Mouse (Mus musculus) E14TG2a.4 (cell line): ENCODE results near the gene Myrf.

Source experiments
- H3K27me3 ChIP-seq: 2 replicates; pipeline ENCODE4 v1.6.1; 2014; ENCODE audit warnings: low read length, control low read depth; ENCODE audit not compliant: insufficient read depth
- H3K36me3 ChIP-seq: 2 replicates; pipeline ENCODE4 v1.6.1; 2014; ENCODE audit warnings: low read length, control low read depth; ENCODE audit not compliant: insufficient read depth
- H3K4me1 ChIP-seq: replicated peaks from 2 replicates; pipeline ENCODE4 v1.6.1; 2014; ENCODE audit warnings: low read depth, low read length, control low read depth
- H3K4me3 ChIP-seq: replicated peaks from 2 replicates; pipeline ENCODE4 v1.5.1; 2014; ENCODE audit warnings: mild to moderate bottlenecking, low read length
- H3K9me3 ChIP-seq: 2 replicates; pipeline ENCODE4 v1.6.1; 2014; ENCODE audit warnings: low read length, control low read depth
- CTCF ChIP-seq: conservative IDR thresholded peaks from 2 replicates; pipeline ENCODE4 v1.5.1; 2014; ENCODE audit warnings: low read length
- NANOG ChIP-seq: IDR thresholded peaks from 2 replicates; pipeline ENCODE4 v1.6.1; 2014; ENCODE audit warnings: borderline replicate concordance, low read length, mixed read lengths
- POU5F1 ChIP-seq: IDR thresholded peaks from 2 replicates; pipeline ENCODE4 v1.6.1; 2014; ENCODE audit warnings: low read length, borderline replicate concordance

Myrf gene

DNA sequence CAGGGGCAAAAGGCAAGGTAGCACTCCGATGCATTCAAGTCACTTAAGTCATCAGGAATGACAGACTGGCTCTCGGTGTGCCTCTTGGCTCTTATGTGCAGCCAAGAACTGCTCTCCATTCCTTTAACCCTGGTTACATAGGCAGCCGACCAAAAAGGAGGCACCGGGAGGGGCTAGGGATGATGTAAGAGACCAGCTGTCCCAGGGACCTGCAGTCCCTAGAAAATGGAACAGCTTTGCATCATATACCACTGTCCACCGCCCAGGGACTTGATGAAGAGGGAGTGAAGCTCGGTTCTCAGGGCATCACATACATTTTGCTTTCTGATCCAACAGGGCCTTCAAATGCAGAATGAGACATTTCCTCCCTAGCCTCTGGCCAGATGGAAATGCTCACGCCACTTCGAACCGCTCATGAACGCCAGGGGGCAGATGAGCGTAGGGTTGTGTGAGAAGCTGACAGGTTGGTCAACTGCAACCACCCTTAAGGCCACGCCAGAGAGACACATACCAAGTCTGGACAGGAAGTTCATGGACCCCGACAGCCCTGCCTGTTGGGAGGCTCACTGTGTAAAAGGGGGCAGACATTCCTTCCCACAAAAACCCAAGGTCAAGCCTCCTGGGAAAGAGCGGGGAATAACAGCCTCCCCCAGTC is 25.8 kb upstream of the Myrf start:
- TF ChIP-seq CTCF (peak; percentile 73), NANOG (no peak)
- peak overlapping the region; percentile 62 for H3K4me3 ChIP-seq
- H3K36me3 ChIP-seq, result no peaks in the 10 kb centered on the region
- H3K9me3 ChIP-seq, result no peaks in the 10 kb centered on the region
- peaks cover 35% of the 10 kb centered on the region for H3K27me3 ChIP-seq
- peaks cover 91% of the 10 kb centered on the region for H3K4me1 ChIP-seq

DNA sequence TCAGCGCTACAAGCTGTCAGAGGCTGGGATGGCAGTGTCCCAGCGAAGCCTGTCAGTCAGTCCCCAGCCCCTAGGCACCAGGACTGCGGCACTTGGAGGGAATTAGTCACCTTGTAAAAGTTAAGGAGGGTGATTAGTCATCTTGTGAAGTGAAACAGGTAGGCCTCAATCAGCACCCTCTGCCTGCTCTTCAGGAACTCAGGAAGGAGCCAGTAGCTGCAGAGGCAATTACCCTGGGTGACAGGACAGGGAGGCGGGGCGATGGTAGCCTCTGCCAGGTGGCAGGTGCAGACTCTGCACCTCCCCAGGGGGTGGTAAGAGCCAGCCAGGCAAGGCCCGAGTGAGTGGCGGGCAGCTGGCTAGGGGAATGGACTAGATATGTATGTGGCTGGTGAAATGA is 20.8 kb upstream of the Myrf start:
- Histone ChIP-seq H3K36me3 (no peaks in the 10 kb centered on the region), H3K27me3 (peaks cover 46% of the 10 kb centered on the region), H3K4me3 (no peak overlapping the region), H3K9me3 (no peaks in the 10 kb centered on the region), H3K4me1 (peaks cover 55% of the 10 kb centered on the region)
- no peak for TF ChIP-seq NANOG
- no peak for TF ChIP-seq POU5F1
- TF ChIP-seq CTCF, result no peak

DNA sequence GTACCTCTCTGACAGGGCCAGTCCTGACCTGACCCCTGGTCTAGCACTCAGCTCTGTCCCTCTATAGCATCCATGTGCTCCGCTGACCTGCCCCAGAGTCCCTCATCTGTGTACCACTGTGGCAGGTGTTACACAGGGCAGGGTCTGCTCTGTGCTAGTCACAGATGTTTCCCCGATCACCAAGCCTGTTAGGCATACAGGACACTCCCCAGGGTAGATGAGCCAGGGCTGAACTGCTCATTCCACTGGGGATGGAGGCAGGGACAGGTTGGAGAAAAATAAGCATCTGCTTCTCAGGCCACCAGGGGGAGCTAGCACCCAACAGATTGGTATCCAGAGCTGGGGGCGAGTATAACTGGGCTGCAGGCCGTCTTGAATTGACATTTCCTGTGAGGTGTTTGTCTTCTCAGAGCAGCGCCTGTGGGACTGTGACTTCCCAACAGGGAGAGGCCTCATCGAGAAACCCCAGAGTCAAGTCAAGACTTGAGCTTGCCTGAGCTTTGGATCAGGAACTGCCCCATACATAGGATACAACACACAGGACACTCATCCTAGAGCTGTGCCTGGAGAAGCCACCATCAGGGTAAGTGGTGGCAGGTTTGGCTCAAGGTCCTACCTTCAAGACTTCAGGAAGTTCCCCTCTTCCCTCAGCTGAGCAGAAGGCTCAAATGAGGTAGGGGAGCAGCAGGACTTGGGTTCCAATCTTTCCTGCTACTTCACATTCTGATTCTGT is 17.9 kb upstream of the Myrf start:
- H3K9me3 ChIP-seq, result no peaks in the 10 kb centered on the region
- H3K27me3 ChIP-seq, result peaks cover 36% of the 10 kb centered on the region
- H3K4me1 ChIP-seq, result peaks cover 30% of the 10 kb centered on the region
- TF ChIP-seq CTCF (peak; percentile 86), NANOG (no peak), POU5F1 (no peak)
- H3K36me3 ChIP-seq, result no peaks in the 10 kb centered on the region
- H3K4me3 ChIP-seq, result no peak overlapping the region; the same call in 1 of the 2 replicates

DNA sequence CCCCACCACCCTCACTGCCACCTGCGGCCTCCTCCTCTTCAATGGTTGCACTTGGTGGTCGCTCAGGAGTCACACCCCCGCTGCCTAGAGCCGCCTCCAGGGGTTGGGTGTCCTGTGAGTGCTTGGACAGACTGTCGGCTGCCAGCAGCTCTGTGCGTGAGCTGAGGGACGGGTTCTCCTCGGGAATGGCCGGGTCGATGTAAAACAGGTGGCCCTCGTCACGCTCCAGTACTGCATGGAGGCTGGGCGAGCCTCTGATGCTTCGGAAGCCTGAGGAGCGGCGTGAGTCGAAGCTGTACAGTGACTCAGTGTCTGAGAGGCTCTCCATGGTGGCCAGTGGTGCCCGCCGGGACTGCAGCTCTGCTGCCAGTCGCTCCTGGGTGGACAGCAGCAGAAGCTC is 7.6 kb upstream of the Myrf start:
- TF ChIP-seq CTCF, result no peak
- no peak for TF ChIP-seq POU5F1
- no peak for TF ChIP-seq NANOG
- Histone ChIP-seq H3K27me3 (peaks cover 46% of the 10 kb centered on the region), H3K36me3 (no peaks in the 10 kb centered on the region), H3K4me3 (peak overlapping the region; percentile 37), H3K9me3 (no peaks in the 10 kb centered on the region), H3K4me1 (peaks cover 58% of the 10 kb centered on the region)

DNA sequence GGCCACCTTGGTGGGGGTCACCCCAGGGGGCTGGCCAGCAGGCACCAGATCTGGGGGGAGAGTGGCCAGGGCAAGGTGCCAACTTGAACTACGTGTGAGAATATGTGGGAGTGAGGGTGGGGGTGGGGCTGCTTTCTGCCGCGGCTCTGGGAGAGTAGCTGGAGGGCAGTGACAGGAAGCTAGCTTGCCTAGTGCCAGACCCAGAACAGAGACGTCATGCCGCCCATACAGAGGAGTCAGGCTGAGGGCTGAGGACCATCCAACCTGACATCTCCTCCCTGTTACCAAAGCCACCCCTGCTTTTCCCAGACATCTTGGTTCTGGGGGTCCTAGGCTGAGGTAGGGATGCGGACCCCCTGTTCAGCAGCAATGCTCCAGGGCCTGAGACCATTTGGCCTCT is 6.6 kb upstream of the Myrf start:
- TF ChIP-seq NANOG, result no peak
- no peak for TF ChIP-seq POU5F1
- TF ChIP-seq CTCF, result no peak
- Histone ChIP-seq H3K9me3 (no peaks in the 10 kb centered on the region), H3K36me3 (no peaks in the 10 kb centered on the region), H3K4me1 (peaks cover 60% of the 10 kb centered on the region), H3K27me3 (peaks cover 36% of the 10 kb centered on the region), H3K4me3 (no peak overlapping the region; the same call in 1 of the 2 replicates)

DNA sequence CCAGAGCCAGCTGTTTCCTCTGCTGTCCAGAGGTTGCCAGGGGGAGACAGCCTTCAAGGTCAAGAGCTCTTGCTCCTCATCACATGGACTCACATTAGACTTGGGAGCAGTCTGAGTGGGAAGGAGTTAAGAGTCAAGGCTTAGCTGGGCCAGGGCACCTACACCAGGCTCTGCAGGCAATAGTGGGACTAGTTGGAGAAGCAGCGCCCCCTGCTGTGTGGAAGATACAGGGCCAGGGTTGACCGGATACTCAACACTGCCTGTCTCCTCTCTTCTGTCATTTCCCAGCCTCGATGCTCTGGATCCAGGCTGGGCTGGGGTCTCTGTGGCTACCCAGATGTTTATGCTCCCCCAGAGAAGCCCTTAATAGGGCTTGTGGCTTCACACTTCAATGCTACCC is 3.6 kb upstream of the Myrf start:
- Histone ChIP-seq H3K27me3 (peaks cover 13% of the 10 kb centered on the region), H3K4me3 (no peak overlapping the region), H3K9me3 (no peaks in the 10 kb centered on the region), H3K36me3 (peaks cover 1% of the 10 kb centered on the region; the same call in 1 of the 2 replicates), H3K4me1 (peaks cover 80% of the 10 kb centered on the region)
- peak; percentile 52 for TF ChIP-seq CTCF
- no peak for TF ChIP-seq NANOG

DNA sequence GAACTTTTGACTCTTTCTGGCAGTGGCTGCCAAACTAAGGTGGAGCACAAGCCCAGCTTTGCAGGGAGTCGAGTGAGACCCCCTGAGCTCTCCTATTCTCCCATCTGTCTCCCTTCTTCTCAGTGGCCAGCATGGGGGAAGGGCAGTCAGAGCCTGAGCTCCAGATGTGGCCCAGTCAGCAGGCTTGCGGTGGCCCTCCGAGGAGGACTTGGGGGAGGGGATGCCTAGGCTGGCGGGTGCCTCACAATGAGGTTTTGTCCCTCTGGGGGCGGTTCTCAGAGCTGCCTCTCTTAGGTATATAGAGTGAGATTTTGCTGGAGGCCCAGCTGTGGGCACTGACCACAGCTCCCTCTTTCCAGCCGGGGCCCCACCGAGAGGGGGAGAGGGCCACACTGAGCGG is 2.4 kb upstream of the Myrf start:
- TF ChIP-seq CTCF (no peak), NANOG (no peak)
- H3K27me3 ChIP-seq, result peaks cover 5% of the 10 kb centered on the region
- no peaks in the 10 kb centered on the region for H3K9me3 ChIP-seq
- H3K36me3 ChIP-seq, result peaks cover 14% of the 10 kb centered on the region
- H3K4me1 ChIP-seq, result peaks cover 87% of the 10 kb centered on the region
- 0 out of 2 replicates have a peak overlapping the region, but pooled peaks have one; percentile 39 for H3K4me3 ChIP-seq

DNA sequence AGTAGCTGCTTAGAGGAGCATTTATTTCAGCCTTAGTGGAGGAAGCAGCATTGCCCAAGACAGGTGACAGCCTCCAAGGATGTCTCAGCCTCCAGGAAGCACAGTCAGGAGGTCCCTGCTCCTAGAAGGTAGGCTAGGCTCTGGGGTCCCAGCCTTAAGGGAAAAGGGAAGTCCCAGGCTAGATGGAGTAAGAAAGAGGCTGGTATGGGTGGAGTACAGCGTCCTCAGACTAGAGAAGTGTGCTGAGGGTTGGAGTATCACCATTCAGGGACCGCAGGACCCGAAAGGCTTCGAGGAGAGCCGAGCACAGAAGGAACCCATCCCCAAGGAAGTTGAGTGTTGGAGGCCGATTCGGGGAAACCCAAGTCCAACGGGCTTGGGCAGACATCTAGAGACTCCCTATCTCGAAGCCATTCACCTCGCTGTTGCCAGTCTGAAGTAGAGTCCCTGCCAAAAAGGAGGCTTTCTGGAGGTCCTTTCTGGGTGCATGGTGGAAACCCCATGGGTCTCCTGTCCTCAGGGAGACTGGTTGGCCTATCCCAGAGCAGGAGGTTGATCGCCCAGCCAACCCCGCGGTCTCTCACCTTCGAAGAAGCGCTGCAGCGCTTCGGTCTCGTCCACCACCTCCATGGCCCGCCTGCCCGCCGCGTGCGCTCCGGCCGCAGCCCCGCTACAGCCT is 434 bp downstream of the Myrf start:
- no peak for TF ChIP-seq POU5F1
- no peak for TF ChIP-seq NANOG
- no peak for TF ChIP-seq CTCF
- H3K27me3 ChIP-seq, result no peaks in the 10 kb centered on the region
- no peaks in the 10 kb centered on the region for H3K9me3 ChIP-seq
- H3K4me1 ChIP-seq, result peaks cover 91% of the 10 kb centered on the region
- H3K4me3 ChIP-seq, result peak overlapping the region; percentile 84
- peaks cover 42% of the 10 kb centered on the region for H3K36me3 ChIP-seq

DNA sequence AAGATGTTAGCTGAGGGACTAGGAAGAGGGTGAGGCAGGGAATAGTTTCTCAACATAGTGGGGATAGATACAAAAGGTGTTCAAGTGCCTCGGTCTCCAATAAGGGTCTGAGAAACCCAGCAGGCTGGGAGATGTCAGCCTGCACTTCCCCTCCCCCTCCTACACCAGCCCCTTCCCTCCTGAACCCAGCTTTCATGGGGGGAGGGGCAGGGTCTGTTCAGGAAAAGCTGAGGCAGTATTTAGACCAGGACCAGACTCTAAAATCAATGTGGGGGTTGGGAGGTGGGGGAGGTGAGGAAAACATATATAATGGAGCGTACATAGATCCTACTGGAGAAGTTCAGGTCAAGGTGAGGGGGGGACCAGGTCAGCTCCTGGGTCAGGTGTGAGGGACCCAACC is 1.1 kb downstream of the Myrf start:
- Histone ChIP-seq H3K9me3 (no peaks in the 10 kb centered on the region), H3K4me3 (peak overlapping the region; percentile 84), H3K27me3 (no peaks in the 10 kb centered on the region), H3K36me3 (peaks cover 49% of the 10 kb centered on the region), H3K4me1 (peaks cover 94% of the 10 kb centered on the region)
- no peak for TF ChIP-seq CTCF
- no peak for TF ChIP-seq POU5F1
- no peak for TF ChIP-seq NANOG
